Mouse (Mus musculus) cortical plate, adult 2 months (tissue): ENCODE data around the gene Wdr48. TPM values are rescaled to one million over a fixed set of nuclear protein-coding genes. Genes with fewer than 3 reads are reported as not detected.

Experiments
- H3K27ac ChIP-seq: fragments of 200-500 bp; 2 replicates; pipeline ENCODE4 v1.5.1; 2012; ENCODE audit warnings: low read length, control low read depth, inconsistent platforms; ENCODE audit not compliant: insufficient read depth
- H3K4me1 ChIP-seq: fragments of 200-500 bp; 2 replicates; pipeline ENCODE4 v1.6.1; 2011; ENCODE audit warnings: low read length; ENCODE audit not compliant: control insufficient read depth, insufficient read depth
- H3K4me3 ChIP-seq: fragments of 200-500 bp; 2 replicates; pipeline ENCODE4 v1.5.1; 2011; ENCODE audit warnings: mild to moderate bottlenecking, low read length, control low read depth; ENCODE audit not compliant: insufficient read depth
- CTCF ChIP-seq: fragments of 200-500 bp; IDR thresholded peaks from 2 replicates; pipeline ENCODE4 v1.5.1; 2011; ENCODE audit warnings: mild to moderate bottlenecking, control low read depth, low read length; ENCODE audit not compliant: insufficient read depth; ENCODE audit errors: extremely low read depth
- POLR2A ChIP-seq: fragments of 200-500 bp; IDR thresholded peaks from 2 replicates; pipeline ENCODE4 v1.6.1; 2011; ENCODE audit warnings: mild to moderate bottlenecking, low read length, control low read depth; ENCODE audit not compliant: insufficient read depth; ENCODE audit errors: extremely low read depth
- polyA plus RNA-seq: library from polyadenylated mRNA; depleted of rRNA; stranded (reverse); fragments of >200 nt; gene quantifications from 2 replicates; pipeline ENCODE4 v1.2.3, GENCODE M21; 2012

The Wdr48 gene
- polyA plus RNA-seq, 1 experiment = 68.8 TPM

- Histone ChIP-seq H3K4me3 (no peak overlapping the region), H3K27ac (no peak overlapping the region), H3K4me1 (peaks cover 3% of the 10 kb centered on the region)
- TF ChIP-seq POLR2A (no peak), CTCF (no peak)
Measured at GRCm38 (mm10) chr9:119889446-119889845, 5.2 kb upstream of the Wdr48 start.

DNA sequence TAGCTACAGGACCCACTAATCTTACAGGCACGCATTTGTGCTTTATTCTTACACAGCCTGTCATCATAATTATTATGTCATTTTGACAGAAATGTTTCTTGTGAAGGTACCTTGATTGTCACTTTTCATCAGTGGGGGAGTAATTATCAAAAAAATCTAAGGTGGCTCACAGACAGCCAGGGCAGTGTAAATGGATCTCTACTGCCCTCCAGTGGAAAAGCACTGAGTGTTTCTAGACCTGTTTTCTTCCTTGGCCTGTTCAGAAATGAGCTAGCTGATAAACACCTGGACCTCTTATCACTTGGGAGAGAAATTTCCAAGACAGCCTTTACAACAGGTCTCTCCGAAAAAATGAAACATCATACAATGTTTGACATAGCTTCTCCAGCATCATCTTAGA is 4.0 kb upstream of the Wdr48 start:
- TF ChIP-seq POLR2A (no peak), CTCF (peak; percentile 76)
- Histone ChIP-seq H3K27ac (no peak overlapping the region), H3K4me3 (no peak overlapping the region), H3K4me1 (peaks cover 3% of the 10 kb centered on the region; the same call in 1 of the 2 replicates)

DNA sequence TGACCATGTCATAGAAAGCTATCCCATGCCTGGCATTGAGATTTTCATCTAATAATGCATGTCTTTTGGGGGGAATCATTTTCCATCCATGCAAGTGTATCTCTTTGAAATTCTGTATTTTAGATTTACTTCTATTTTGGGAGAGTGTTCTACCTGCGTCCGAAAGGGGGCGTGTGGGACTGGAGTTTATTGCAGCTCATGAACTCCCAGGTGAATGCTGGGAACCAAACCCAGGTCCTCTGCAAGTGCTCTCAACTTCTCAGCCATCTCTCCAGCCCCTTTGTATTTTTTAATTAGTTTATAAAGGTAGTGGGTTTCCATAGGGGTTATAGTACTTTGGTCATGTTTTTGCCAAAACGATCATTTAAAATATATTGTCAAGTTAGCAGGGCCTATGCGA is 797 bp upstream of the Wdr48 start:
- Histone ChIP-seq H3K4me1 (peaks cover 3% of the 10 kb centered on the region; the same call in 1 of the 2 replicates), H3K4me3 (peak overlapping the region; percentile 53; the same call in 1 of the 2 replicates), H3K27ac (no peak overlapping the region)
- TF ChIP-seq POLR2A (no peak), CTCF (no peak)

GRCm38 (mm10) chr9:119895040-119895721 is 503 bp downstream of the Wdr48 start:
- H3K27ac ChIP-seq = no peak overlapping the region
- peak overlapping the region; percentile 53 for H3K4me3 ChIP-seq
- no peak for TF ChIP-seq CTCF
- no peak for TF ChIP-seq POLR2A
- H3K4me1 ChIP-seq = peaks cover 3% of the 10 kb centered on the region; the same call in 1 of the 2 replicates

DNA sequence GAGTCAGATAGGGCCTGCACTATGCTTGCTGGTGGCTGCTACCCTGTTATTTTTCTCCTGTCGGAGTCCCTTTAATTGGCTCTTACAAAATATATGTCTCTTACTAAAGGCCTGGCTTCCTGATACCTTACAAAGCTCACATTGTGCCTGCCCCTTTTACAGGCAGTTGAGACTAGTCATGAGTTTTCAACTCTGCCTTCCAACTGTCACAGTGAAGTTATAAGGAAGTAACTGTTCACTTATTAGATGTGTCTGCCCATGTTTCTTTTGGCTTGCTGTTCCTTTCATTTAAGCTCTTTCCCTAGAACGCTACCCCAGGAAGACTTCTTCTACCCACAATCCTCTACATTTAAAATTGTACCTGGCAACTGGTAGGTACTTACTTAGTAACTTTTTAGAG is 4.8 kb downstream of the Wdr48 start:
- Histone ChIP-seq H3K27ac (no peak overlapping the region), H3K4me3 (no peak overlapping the region), H3K4me1 (peaks cover 9% of the 10 kb centered on the region)
- TF ChIP-seq POLR2A = no peak
- no peak for TF ChIP-seq CTCF

DNA sequence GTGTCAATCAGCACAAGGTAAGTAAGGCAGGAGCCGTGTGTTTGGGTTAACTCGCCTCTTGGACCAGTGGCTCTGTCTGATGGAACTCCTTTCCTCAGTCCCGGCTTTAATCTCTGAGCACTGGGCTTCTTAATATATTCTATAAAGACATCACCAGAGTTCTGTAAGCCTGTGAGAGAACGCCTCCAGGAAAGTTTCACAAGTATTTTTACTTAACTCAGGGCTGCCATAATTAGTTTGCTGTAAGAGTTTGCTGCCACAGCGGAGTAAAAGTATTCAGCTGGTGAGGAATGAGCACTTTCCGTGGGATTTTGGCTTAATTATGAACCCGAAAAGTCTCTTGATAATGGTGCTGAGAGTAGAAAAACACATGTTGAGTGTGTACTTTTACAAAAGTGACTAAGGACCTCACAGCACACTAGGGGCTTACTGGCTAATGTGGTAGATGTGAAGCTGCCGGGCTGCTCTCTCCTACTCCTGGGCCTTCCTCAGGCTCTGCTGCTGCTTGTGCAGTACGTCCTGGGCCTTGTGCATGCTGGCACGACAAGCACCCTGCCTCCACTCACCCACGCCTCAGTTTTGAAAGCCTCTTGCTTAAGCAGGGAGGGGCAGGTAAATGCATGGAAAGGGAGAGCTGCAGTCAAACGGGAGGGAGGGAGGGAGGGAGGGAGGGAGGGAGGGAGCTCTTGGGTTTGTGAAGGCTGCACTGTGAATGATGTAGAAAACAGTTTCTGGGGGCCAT is 7.9 kb downstream of the Wdr48 start:
- H3K4me3 ChIP-seq = no peak overlapping the region
- H3K4me1 ChIP-seq = peaks cover 6% of the 10 kb centered on the region; the same call in 1 of the 2 replicates
- no peak for TF ChIP-seq CTCF
- no peak overlapping the region for H3K27ac ChIP-seq

- TF ChIP-seq CTCF (no peak), POLR2A (no peak)
- Histone ChIP-seq H3K4me3 (no peak overlapping the region), H3K27ac (no peak overlapping the region), H3K4me1 (no peaks in the 10 kb centered on the region)
Measured at GRCm38 (mm10) chr9:119908708-119909107, 14.0 kb downstream of the Wdr48 start.

- no peak overlapping the region for H3K27ac ChIP-seq
- no peak overlapping the region for H3K4me3 ChIP-seq
- no peak for TF ChIP-seq CTCF
- no peak for TF ChIP-seq POLR2A
- H3K4me1 ChIP-seq = no peaks in the 10 kb centered on the region
Measured at GRCm38 (mm10) chr9:119909931-119910330, 15.3 kb downstream of the Wdr48 start.

DNA sequence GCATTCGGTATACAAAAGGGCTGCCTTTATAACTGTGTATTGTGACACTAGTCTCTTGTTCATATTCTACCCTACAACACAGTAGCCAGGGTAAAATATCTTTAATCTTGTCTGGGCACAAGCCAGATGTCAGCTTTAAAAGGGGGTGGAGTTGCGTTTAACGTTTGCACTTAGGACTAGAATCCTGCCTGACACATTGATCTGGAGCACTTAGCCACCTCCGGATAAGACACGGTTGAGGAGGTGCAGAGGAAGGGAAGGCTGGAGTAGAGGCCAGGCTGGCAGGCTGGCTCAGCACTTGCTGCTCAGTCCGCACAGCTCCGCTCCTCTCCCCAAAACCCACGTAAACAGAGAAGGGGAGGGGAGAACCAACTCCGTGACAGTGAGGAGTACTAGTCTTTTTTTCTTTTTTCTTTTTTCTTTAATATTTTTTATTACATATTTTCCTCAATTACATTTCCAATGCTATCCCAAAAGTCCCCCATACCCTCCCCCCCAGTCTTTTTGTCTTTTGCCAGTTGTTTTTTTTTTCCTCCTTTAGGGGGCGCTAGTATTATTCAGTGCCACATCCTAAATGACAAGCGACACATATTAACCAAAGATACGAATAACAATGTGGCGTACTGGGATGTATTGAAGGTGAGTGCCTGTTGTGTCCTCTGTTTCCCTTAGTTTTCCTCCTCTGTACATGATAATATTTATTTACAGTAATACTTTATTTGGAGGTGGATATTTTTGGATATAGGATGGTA is 18.6 kb downstream of the Wdr48 start:
- no peak overlapping the region for H3K27ac ChIP-seq
- no peaks in the 10 kb centered on the region for H3K4me1 ChIP-seq
- no peak overlapping the region for H3K4me3 ChIP-seq
- TF ChIP-seq CTCF (no peak), POLR2A (no peak)

- TF ChIP-seq CTCF = no peak
Measured at GRCm38 (mm10) chr9:119919858-119920257, 25.2 kb downstream of the Wdr48 start.

More at GRCm38 (mm10) chr9:119919858-119920257, 25.2 kb downstream of the Wdr48 start:
- no peaks in the 10 kb centered on the region for H3K4me1 ChIP-seq
- no peak overlapping the region for H3K27ac ChIP-seq
- H3K4me3 ChIP-seq = no peak overlapping the region
